Mouse (Mus musculus) liver, embryonic 14.5 days (tissue): ENCODE results near the gene Sardh. TPM values are rescaled to one million over a fixed set of nuclear protein-coding genes. Genes with fewer than 3 reads are reported as not detected.

Experiments used
- ATAC-seq: fragments of 200-750 bp; cut with Nextera tagmentation; 2 replicates; pipeline ENCODE4 v1.8.0; 2017; ENCODE audit warnings: moderate number of reproducible peaks, mild to moderate bottlenecking, moderate library complexity; ENCODE audit not compliant: insufficient read depth
- DNase-seq, 3 experiments: peaks; one replicate each; pipeline ENCODE4 v3.0.0-alpha.2; 2012 to 2013; ENCODE audit warnings: low read depth in 3 of 3, low spot score in 3 of 3
- H3K27ac ChIP-seq: fragments of 300-500 bp; sonication (generic); 2 replicates; pipeline ENCODE4 v1.5.1; 2014; ENCODE audit warnings: moderate library complexity, mild to moderate bottlenecking, control low read depth, inconsistent platforms
- H3K27me3 ChIP-seq: fragments of 300-500 bp; sonication (generic); 2 replicates; pipeline ENCODE4 v1.6.1; 2014; ENCODE audit warnings: mild to moderate bottlenecking, low read length, moderate library complexity; ENCODE audit not compliant: control insufficient read depth, insufficient read depth
- H3K36me3 ChIP-seq: fragments of 300-500 bp; sonication (generic); replicated peaks from 2 replicates; pipeline ENCODE4 v1.6.1; 2014; ENCODE audit warnings: low read depth; ENCODE audit not compliant: control insufficient read depth, insufficient read depth
- H3K4me1 ChIP-seq, 2 experiments: fragments of 200-500 bp in 1 of 2; fragments of 300-500 bp in 1 of 2; sonication (generic) in 1 of 2; replicated peaks; 2 replicates each; pipeline ENCODE4 v1.6.1; 2012 to 2014; ENCODE audit warnings: antibody characterized with exemption in 1 of 2, inconsistent platforms in 1 of 2, low read length in 1 of 2; ENCODE audit not compliant: control insufficient read depth in 2 of 2, insufficient read depth in 2 of 2
- H3K4me2 ChIP-seq: fragments of 300-500 bp; sonication (generic); 2 replicates; pipeline ENCODE4 v1.6.1; 2014; ENCODE audit warnings: low read depth, mild to moderate bottlenecking, control low read depth, moderate library complexity
- H3K4me3 ChIP-seq, 2 experiments: fragments of 200-500 bp in 1 of 2; fragments of 300-500 bp in 1 of 2; sonication (generic) in 1 of 2; 2 replicates each; pipeline ENCODE4 v1.5.1; 2012 to 2014; ENCODE audit warnings: low read depth in 2 of 2, low read length in 2 of 2, mild to moderate bottlenecking in 2 of 2, control low read depth in 1 of 2, inconsistent platforms in 1 of 2, moderate library complexity in 1 of 2; ENCODE audit not compliant: insufficient read depth in 1 of 2
- H3K9ac ChIP-seq: fragments of 300-500 bp; sonication (generic); replicated peaks from 2 replicates; pipeline ENCODE4 v1.6.1; 2014; ENCODE audit warnings: mild to moderate bottlenecking, control low read depth, moderate library complexity
- H3K9me3 ChIP-seq: fragments of 300-500 bp; sonication (generic); 2 replicates; pipeline ENCODE4 v1.6.1; 2016; ENCODE audit warnings: low read length, mixed read lengths; ENCODE audit not compliant: control insufficient read depth
- CTCF ChIP-seq: IDR thresholded peaks from 2 replicates; pipeline ENCODE4 v1.5.1; 2016; ENCODE audit warnings: antibody characterized with exemption, low read depth, control low read depth
- EP300 ChIP-seq: IDR thresholded peaks from 2 replicates; pipeline ENCODE4 v1.6.1; 2016; ENCODE audit warnings: antibody characterized with exemption, low read depth
- WGBS: fragments of 180-500 bp; shearing (Covaris S2); extraction: QIAGEN DNeasy Blood & Tissue Kit; methylation state at CpG from one replicate; pipeline ENCODE4 v1.1.7; 2014; ENCODE audit not compliant: insufficient replicate concordance; 5-methylcytosine and 5-hydroxymethylcytosine counted together
- polyA plus RNA-seq, 2 experiments: library from polyadenylated mRNA; depleted of rRNA in 1 of 2; stranded (reverse) in 1 of 2; unstranded in 1 of 2; fragments of >200 nt; fragmentation: Nextera tagmentation in 1 of 2; extraction: Ambion mirVana in 1 of 2; gene quantifications; 2 replicates each; pipeline versions ENCODE4 v1.2.1 to v1.2.3; 2012 to 2014

Gene Sardh
- polyA plus RNA-seq, 2 experiments, result 21.9 to 25.9 TPM

DNA sequence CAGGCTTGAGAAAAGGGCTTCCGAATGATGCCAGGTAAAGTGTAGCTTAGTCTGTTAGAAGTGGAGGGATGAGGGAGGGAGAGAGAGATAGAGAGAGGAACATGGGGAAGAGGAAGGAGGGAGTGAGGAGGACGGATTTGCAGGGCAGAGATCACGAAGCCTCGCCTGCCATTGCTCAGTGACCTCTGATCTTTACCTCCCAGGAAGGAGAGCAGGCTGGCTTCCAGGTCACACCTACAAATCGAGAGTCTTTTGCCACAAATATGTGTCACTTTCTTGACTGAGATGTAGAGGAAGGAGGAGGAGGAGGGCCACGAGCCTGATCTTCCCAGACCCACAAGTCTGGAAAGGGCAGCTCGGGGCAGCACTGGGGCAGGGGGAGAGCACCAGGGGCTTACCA lies 36.3 kb upstream of the Sardh start:
- Histone ChIP-seq H3K27me3 (no peaks in the 10 kb centered on the region), H3K4me3 (no peak overlapping the region), H3K9me3 (no peaks in the 10 kb centered on the region), H3K27ac (no peak overlapping the region), H3K9ac (no peak overlapping the region), H3K4me2 (no peak overlapping the region), H3K36me3 (no peaks in the 10 kb centered on the region), H3K4me1 (no peaks in the 10 kb centered on the region)
- 54% methylated on average over 7 of the region's 7 CpGs for WGBS
- no peak for DNase-seq
- no peak for TF ChIP-seq EP300
- no peak for TF ChIP-seq CTCF
- ATAC-seq, result no peak

DNA sequence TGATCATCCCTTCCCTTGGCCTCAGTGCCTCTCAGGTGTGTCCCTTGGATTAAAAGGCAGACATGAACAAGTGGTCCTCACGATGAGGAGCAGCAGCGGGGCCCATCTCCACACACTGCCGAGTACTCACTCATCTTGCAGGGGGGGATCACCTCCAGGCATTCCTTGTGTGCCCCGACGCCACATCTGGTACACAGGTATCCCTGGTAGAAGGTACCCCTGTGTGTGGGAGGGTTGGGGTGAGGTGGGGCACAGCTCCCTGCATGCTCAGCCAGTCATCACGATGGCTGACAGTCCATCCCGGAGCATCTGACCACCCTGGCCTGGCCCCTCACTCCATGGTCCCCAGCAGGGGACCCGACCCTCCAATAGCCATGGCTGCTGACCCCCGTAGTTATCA lies 33.6 kb upstream of the Sardh start:
- no peaks in the 10 kb centered on the region for H3K9me3 ChIP-seq
- WGBS, result 78% methylated on average over 9 of the region's 9 CpGs

GRCm38 (mm10) chr2:27280920-27281611 lies 32.9 kb upstream of the Sardh start:
- Histone ChIP-seq H3K4me2 (no peak overlapping the region), H3K27ac (no peak overlapping the region), H3K4me1 (no peaks in the 10 kb centered on the region), H3K9me3 (no peaks in the 10 kb centered on the region), H3K36me3 (no peaks in the 10 kb centered on the region), H3K27me3 (no peaks in the 10 kb centered on the region), H3K9ac (no peak overlapping the region), H3K4me3 (no peak overlapping the region)
- no peak for ATAC-seq
- peak; percentile 10 to 28 (median 11) for DNase-seq
- peak; percentile 80 for TF ChIP-seq CTCF
- TF ChIP-seq EP300, result no peak
- 61% methylated on average over 13 of the region's 13 CpGs for WGBS

More for the DNA sequence above, 33.6 kb upstream of the Sardh start:
- no peak overlapping the region for H3K4me2 ChIP-seq
- no peak for DNase-seq
- H3K27ac ChIP-seq, result no peak overlapping the region
- H3K4me3 ChIP-seq, result no peak overlapping the region
- no peaks in the 10 kb centered on the region for H3K27me3 ChIP-seq
- TF ChIP-seq CTCF, result no peak
- TF ChIP-seq EP300, result no peak
- no peaks in the 10 kb centered on the region for H3K4me1 ChIP-seq
- no peaks in the 10 kb centered on the region for H3K36me3 ChIP-seq
- H3K9ac ChIP-seq, result no peak overlapping the region
- no peak for ATAC-seq

DNA sequence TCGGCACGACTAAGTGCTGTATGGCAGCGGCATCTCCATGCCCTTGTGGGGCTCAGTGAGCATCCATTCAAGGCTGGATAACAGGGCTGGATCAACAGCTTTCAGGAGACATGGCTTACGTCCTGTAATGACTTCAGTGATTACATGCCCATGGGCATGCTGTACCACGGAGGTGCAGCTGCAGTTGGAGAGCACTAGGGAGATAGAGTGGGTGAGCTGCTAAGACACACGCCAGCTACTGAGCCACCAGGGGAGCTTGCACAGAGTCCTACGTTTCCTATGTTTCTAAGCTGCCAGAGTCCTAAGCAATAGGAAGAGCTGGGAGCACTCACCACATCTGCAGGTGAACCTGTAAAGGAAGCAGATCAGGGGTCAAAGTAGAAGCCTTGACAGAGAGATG lies 30.7 kb upstream of the Sardh start:
- no peak for TF ChIP-seq CTCF
- no peak for TF ChIP-seq EP300
- H3K9ac ChIP-seq, result no peak overlapping the region
- H3K4me1 ChIP-seq, result no peaks in the 10 kb centered on the region
- no peak overlapping the region for H3K4me2 ChIP-seq
- 69% methylated on average over 7 of the region's 7 CpGs for WGBS
- H3K9me3 ChIP-seq, result no peaks in the 10 kb centered on the region
- H3K36me3 ChIP-seq, result no peaks in the 10 kb centered on the region
- H3K27me3 ChIP-seq, result no peaks in the 10 kb centered on the region
- no peak overlapping the region for H3K4me3 ChIP-seq
- ATAC-seq (no peak), DNase-seq (no peak)
- no peak overlapping the region for H3K27ac ChIP-seq

- no peak overlapping the region for H3K27ac ChIP-seq
- H3K4me2 ChIP-seq, result no peak overlapping the region
- H3K9me3 ChIP-seq, result no peaks in the 10 kb centered on the region
- WGBS, result 52% methylated on average over 2 of the region's 2 CpGs
- no peak for DNase-seq
- H3K36me3 ChIP-seq, result peaks cover 2% of the 10 kb centered on the region; the same call in 1 of the 2 replicates
- no peak overlapping the region for H3K9ac ChIP-seq
- no peak for TF ChIP-seq EP300
- TF ChIP-seq CTCF, result no peak
- ATAC-seq, result no peak
- no peak overlapping the region for H3K4me3 ChIP-seq
- H3K4me1 ChIP-seq, result no peaks in the 10 kb centered on the region
- no peaks in the 10 kb centered on the region for H3K27me3 ChIP-seq
Observed at GRCm38 (mm10) chr2:27268325-27268724, 20.2 kb upstream of the Sardh start.
